Mouse (Mus musculus) left cerebral cortex, adult 2 months (tissue): Measurements from ENCODE around the gene 2310022B05Rik. TPM values are rescaled to one million over a fixed set of nuclear protein-coding genes. Genes with fewer than 3 reads are reported as not detected.

Experiments used
- DNase-seq, 2 experiments: peaks; one replicate each; pipeline ENCODE4 v3.0.0; 2021 to 2022; ENCODE audit warnings: low spot score in 2 of 2, mixed read lengths in 1 of 2; ENCODE audit errors: extremely low spot score in 1 of 2
- H3K27ac ChIP-seq: fragments of 200-600 bp; 2 replicates; pipeline ENCODE4 v1.8.1; 2022
- H3K4me3 ChIP-seq: fragments of 200-600 bp; 2 replicates; pipeline ENCODE4 v1.8.1; 2022
- CTCF ChIP-seq: fragments of 200-600 bp; IDR thresholded peaks from 2 replicates; pipeline ENCODE4 v1.8.1; 2022; ENCODE audit warnings: antibody characterized with exemption, mild to moderate bottlenecking, moderate library complexity
- intact Hi-C: fragments of 180-260 bp; cut with DNase I; formaldehyde crosslinking; loops from one replicate; pipeline ENCODE4 v1.15.1; 2025
- long read RNA-seq, 2 experiments: library from polyadenylated mRNA; stranded (forward); transcript quantifications; one replicate each; pipeline ENCODE4 v2.0.0; 2021; ENCODE audit warnings: borderline mapping rate in 2 of 2
- total RNA-seq, 2 experiments: library from RNA; stranded (reverse); gene quantifications; 2 replicates each; pipeline ENCODE4 v1.2.3; 2021

2310022B05Rik gene
- 10 to 100 TPM; 56.2 to 59.4 TPM for total RNA-seq
- long read RNA-seq, experiment 1, transcript 2310022B05Rik-201 (4 exons, 3,307 nt) = major isoform, 209 of 217 reads
- long read RNA-seq, experiment 1, partial matches to known transcripts = 3 of 217 reads
- long read RNA-seq, experiment 1, other reads (novel, unspliced or antisense) = 5 of 217 reads
- long read RNA-seq, experiment 2, transcript 2310022B05Rik-201 (4 exons, 3,307 nt) = major isoform, 204 of 218 reads
- long read RNA-seq, experiment 2, partial matches to known transcripts = 2 of 218 reads
- long read RNA-seq, experiment 2, other reads (novel, unspliced or antisense) = 12 of 218 reads

DNA sequence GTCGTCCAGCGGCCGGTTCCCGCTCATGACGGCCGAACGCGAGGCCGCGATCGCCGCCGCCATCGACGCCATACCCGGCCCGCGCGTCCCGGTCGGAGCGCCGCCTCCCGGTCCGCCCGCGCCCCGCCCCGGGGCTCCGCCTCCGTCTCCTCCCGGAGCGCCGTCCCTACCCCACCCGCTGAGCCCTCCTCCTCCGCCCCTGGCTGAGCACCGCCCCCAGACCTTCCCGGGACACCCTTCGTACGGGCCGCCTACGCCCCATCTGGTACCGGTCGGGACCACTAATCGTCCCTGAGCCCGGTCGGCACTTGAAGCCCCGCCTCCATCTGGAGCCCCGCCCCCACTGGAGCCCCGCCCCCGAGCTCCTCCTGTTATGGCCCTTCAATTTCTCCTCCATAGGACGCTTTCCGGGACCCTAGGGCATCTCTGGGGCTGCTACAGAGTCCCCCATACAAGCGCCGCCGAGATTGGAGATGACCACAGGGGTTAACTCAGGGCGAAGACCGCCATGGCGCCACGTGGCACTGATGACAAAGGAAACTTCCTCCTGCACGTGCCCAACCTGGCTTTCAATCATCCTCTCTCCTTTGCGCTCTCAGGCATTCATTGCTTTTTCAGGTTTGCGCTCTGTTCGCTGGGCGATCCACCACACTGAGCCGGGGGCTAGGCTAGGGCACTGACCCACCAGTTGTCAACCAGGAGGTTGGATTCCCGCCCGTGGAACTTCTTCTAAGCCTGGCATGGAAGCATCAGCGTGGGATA lies at the start of gene 2310022B05Rik:
Gene 2310022B05Rik (minus strand): TSS at position 258 of the 762 bp plus-strand sequence.
- Histone ChIP-seq H3K4me3 (peak within 1 kb of the TSS; percentile 80), H3K27ac (peak within 1 kb of the TSS; percentile 78)
- peak; percentile 72 to 84 for DNase-seq
- TF ChIP-seq CTCF = peak; percentile 6
- intact Hi-C loops = loop anchor here (1.0 kb wide), 1 partner anchor 46 kb away; no protein-coding TSS in a partner anchor

GRCm38 (mm10) chr8:124705823-124706222 lies 42.7 kb upstream of the 2310022B05Rik start:
- TF ChIP-seq CTCF = no peak
- intact Hi-C loops = no loop called here
- DNase-seq = no peak
- Histone ChIP-seq H3K27ac (no peak overlapping the region), H3K4me3 (no peak overlapping the region)

DNA sequence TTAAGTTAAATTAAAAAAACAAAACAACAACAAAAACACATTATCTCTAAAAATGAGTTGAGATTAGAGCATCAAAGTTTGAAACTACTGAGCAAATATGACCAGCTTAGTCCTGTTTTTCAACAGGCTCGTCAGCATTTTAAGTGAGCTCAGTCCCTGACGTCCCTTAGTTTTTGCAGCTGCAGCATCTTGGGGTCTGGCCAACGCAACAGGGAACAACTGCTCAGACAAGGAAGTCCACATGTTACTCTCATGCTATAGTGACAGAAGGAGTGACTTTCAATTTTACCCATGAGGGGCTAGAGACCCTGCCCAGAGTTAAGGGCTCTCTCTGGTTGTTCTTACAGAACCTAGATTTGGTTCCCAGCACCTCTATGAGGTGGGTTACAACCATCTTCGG lies 41.2 kb upstream of the 2310022B05Rik start:
- no peak overlapping the region for H3K27ac ChIP-seq
- TF ChIP-seq CTCF = no peak
- no peak overlapping the region for H3K4me3 ChIP-seq
- DNase-seq = no peak
- intact Hi-C loops = no loop called here

DNA sequence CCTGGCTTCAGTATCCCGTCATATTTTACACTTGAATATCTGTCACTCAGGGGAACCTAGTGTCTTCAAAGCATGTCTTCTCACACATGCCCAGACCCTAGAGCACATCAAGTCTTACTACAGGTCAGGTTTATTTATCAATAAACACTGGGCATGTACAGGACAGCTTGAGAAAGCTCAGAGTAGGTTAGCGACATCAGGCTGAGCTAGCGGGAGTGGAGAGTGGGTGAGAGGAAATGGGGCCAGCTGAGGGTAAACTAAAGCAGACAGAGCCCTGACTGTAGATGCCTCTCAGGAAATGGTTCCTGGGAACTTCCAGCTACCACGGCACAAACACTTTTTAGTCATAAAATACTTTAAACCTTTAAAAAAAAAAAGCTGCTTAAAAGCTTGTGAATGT lies 40.4 kb upstream of the 2310022B05Rik start:
- H3K4me3 ChIP-seq = no peak overlapping the region
- intact Hi-C loops = no loop called here
- DNase-seq = no peak
- no peak for TF ChIP-seq CTCF
- no peak overlapping the region for H3K27ac ChIP-seq

- Histone ChIP-seq H3K27ac (no peak overlapping the region), H3K4me3 (no peak overlapping the region)
- TF ChIP-seq CTCF = no peak
- no peak for DNase-seq
- intact Hi-C loops = no loop called here
Observed at GRCm38 (mm10) chr8:124702183-124702582, 39.0 kb upstream of the 2310022B05Rik start.

DNA sequence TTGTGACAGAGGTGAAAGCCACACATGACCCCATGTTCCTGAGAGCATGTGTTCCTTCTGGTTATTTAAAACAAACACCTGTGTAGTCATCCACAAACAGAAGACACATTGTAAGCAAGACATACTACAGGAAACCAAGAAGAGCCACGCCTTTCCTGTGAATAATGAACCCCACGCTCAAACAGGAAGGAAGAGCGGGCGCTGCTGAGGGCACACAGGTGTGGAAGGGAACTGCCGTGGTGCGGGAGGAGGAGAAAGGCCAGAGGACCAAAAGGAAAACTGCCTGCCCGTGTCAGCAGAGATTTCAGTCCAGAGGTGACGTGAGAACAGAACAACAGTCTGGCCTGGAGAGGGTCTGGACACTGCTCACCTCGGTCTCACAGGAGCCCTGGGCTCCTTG lies 37.9 kb upstream of the 2310022B05Rik start:
- Histone ChIP-seq H3K27ac (no peak overlapping the region), H3K4me3 (no peak overlapping the region)
- DNase-seq = no peak
- intact Hi-C loops = no loop called here
- TF ChIP-seq CTCF = no peak

- intact Hi-C loops = no loop called here
Observed at GRCm38 (mm10) chr8:124700271-124700670, 37.1 kb upstream of the 2310022B05Rik start.

GRCm38 (mm10) chr8:124695424-124696100 lies 32.4 kb upstream of the 2310022B05Rik start:
- intact Hi-C loops = no loop called here
- Histone ChIP-seq H3K27ac (no peak overlapping the region), H3K4me3 (no peak overlapping the region)
- DNase-seq = no peak
- TF ChIP-seq CTCF = no peak

More at GRCm38 (mm10) chr8:124700271-124700670, 37.1 kb upstream of the 2310022B05Rik start:
- no peak overlapping the region for H3K4me3 ChIP-seq
- no peak for DNase-seq
- H3K27ac ChIP-seq = no peak overlapping the region
- no peak for TF ChIP-seq CTCF

GRCm38 (mm10) chr8:124691706-124692105 lies 28.5 kb upstream of the 2310022B05Rik start:
- intact Hi-C loops = no loop called here
- TF ChIP-seq CTCF = no peak
- DNase-seq = no peak
- Histone ChIP-seq H3K27ac (no peak overlapping the region), H3K4me3 (no peak overlapping the region)

- H3K4me3 ChIP-seq = no peak overlapping the region
- H3K27ac ChIP-seq = no peak overlapping the region
- intact Hi-C loops = no loop called here
- TF ChIP-seq CTCF = no peak
- no peak for DNase-seq
Observed at GRCm38 (mm10) chr8:124688899-124689298, 25.7 kb upstream of the 2310022B05Rik start.

DNA sequence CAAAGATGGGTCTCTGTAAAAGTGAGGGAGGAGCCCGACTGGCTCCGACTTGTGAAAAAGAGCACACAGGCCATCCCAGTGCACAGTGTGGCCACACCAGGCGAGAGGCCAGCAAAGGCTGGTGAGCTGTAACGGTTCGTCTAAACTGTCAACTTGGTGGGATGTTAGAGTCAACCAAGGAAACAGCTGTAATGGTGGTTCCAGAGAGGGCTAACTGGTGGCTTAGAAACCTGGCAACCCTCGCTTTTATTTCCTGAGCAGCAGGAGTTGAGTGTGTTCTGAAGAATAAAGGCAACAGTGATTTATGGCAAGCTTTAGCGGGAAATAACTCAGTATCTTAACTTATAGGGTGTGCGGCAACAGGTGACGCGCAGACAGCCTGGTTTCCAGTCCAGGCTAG lies 19.0 kb upstream of the 2310022B05Rik start:
- no peak overlapping the region for H3K4me3 ChIP-seq
- intact Hi-C loops = no loop called here
- no peak for TF ChIP-seq CTCF
- no peak for DNase-seq
- no peak overlapping the region for H3K27ac ChIP-seq

GRCm38 (mm10) chr8:124681792-124682157 lies 18.6 kb upstream of the 2310022B05Rik start:
- Histone ChIP-seq H3K4me3 (no peak overlapping the region), H3K27ac (no peak overlapping the region)
- no peak for DNase-seq
- intact Hi-C loops = no loop called here
- no peak; the same call in none of the 2 replicates for TF ChIP-seq CTCF
